Mouse (Mus musculus): ENCODE measurements at regions not wholly inside any gene's neighbourhood (a gene's known extent, or its start where the extent isn't known, plus 50 kb on each side); places are given as distances from the start of the nearest gene placed in this dataset.

DNA sequence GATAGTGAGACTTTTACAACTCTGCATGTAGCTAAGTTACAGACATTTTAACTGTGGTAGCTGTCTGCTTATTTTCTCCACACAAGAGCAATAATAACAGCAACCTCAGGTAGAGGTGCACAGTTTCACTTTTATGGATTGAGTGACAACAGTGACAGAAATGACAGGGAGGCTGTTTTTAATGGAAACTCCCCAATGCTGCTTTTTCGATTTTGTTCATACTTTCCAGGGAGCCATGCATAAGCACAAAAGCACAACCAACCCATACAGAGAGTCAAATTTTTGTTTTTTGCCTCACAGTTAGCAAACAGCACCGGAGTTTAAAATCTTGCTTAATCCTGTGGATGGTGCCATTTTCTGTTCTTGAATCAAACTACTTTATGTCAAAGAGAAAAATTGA lies 955.6 kb downstream of the Tbl1xr1 start:
- DNase-seq, result no peak

DNA sequence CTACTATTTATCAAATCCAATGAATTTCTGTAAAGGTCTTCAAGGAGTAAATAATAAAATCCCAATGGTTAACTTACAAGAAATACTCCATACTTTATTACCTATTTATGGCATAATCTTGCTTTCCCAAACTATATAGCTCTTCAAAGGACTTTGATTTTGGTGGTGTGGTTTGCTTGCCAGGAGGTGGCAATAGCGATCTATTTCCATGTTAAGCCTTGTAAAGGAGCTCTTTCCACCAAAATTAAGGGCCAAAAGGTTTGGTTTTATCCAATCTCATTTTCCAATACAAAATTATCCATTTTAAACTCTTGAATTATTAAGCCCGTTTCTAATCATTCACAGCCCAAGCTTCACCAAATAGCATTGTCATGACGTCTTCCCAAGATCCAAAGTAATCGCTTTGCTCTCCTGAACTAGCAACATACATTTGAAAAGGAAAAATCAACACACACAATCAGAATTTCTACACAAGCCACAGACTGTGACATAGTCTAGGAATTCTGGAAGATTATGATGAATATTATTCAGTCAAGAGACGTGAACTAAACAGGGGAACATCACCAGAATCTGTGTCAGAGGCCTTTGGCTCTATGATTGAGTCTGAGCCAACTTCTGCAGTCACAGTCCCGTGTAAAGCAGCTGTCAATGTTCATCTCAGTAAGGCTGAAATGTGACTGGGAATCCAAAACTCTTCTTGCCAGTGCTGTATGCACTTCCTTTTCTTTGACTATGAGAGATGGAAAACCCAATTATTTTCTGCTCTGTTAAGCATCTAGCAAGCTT lies 986.9 kb downstream of the Tbl1xr1 start:
- peak; percentile 6 for DNase-seq

GRCm38 (mm10) chr3:23071486-23071885 lies 995.0 kb downstream of the Tbl1xr1 start:
- DNase-seq, result no peak
